Mouse (Mus musculus): Measurements from ENCODE around the gene Synpr. TPM values are rescaled to one million over a fixed set of nuclear protein-coding genes. Genes with fewer than 3 reads are reported as not detected.

The Synpr gene
- polyA plus RNA-seq, 1 experiment from 2014 or later: 0.29 TPM

DNA sequence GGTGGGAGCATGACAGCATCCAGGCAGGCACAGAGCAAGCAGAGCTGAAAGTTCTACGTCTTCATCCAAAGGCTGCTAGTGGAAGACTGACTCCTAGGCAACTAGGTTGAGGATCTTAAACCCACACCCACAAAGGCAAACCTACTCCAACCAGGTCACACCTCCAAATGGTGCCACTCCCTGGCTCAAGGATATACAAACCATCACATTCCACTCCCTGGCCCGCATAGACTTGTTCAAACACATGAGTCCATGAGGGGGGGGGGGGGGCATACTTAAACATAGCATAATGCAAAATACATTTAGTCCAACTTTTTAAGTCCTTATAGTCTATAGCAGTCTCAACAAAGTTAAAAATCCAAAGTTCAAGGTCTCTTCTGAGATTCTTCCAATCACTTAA, 312.6 kb downstream of the Synpr start:
- WGBS: 51% methylated on average over 2 of the region's 2 CpGs
- Histone ChIP-seq H3K27ac (ENCODE audit: low read length) (0 out of 2 replicates have a peak overlapping the region, but pooled peaks have one; percentile 14), H3K9me3 (ENCODE audit: low read length) (no peaks in the 10 kb centered on the region), H3K4me2 (replicated peaks; ENCODE audit: low read depth, low read length) (no peak overlapping the region), H3K9ac (replicated peaks; ENCODE audit: low read depth) (no peak overlapping the region), H3K36me3 (ENCODE audit: insufficient read depth, low read length) (no peaks in the 10 kb centered on the region), H3K4me1 (ENCODE audit: insufficient read depth, low read depth, low read length) (no peaks in the 10 kb centered on the region), H3K4me3 (ENCODE audit: low read depth, low read length) (no peak overlapping the region), H3K27me3 (replicated peaks; ENCODE audit: insufficient read depth, low read length) (no peaks in the 10 kb centered on the region)
- ATAC-seq: peak; percentile 76
- TF ChIP-seq CTCF (IDR thresholded peaks at IDR 0.05): no peak
- no peak for TF ChIP-seq EP300 (IDR thresholded peaks at IDR 0.05)
- DNase-seq (ENCODE audit: low spot score): peak; percentile 28

DNA sequence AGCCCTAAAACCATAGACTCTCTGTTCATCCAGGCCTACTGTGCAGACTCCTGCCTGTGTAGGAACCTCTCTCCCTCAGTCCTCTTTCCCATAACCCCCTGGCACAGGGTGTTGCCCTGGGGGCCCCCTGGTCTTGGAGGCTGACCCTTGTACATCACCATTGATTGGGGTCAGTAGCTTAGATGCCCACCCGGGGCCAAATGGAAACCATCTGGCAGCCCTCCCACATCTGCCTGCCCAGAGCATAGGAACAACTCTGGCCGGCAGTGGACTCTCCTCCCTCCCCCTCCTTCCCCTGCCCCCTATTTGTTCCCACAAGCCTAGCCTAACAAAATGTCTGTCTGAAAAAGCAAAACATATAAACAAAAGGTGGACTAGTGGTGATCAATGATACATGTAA, 336.0 kb downstream of the Synpr start:
- no peak for TF ChIP-seq CTCF (IDR thresholded peaks at IDR 0.05)
- TF ChIP-seq EP300 (IDR thresholded peaks at IDR 0.05): no peak
- no peaks in the 10 kb centered on the region for H3K27me3 ChIP-seq (replicated peaks; ENCODE audit: insufficient read depth, low read length)
- H3K4me3 ChIP-seq (ENCODE audit: low read depth, low read length): no peak overlapping the region
- WGBS: 43% methylated on average over 2 of the region's 2 CpGs
- H3K27ac ChIP-seq (ENCODE audit: low read length): no peak overlapping the region
- H3K9ac ChIP-seq (replicated peaks; ENCODE audit: low read depth): no peak overlapping the region
- no peaks in the 10 kb centered on the region for H3K36me3 ChIP-seq (ENCODE audit: insufficient read depth, low read length)
- no peak overlapping the region for H3K4me2 ChIP-seq (replicated peaks; ENCODE audit: low read depth, low read length)
- no peak for DNase-seq (ENCODE audit: low spot score)
- H3K9me3 ChIP-seq (ENCODE audit: low read length): no peaks in the 10 kb centered on the region
- ATAC-seq: no peak
- no peaks in the 10 kb centered on the region for H3K4me1 ChIP-seq (ENCODE audit: insufficient read depth, low read depth, low read length)

GRCm38 (mm10) chr14:13649865-13650264, 365.3 kb downstream of the Synpr start:
- H3K27me3 ChIP-seq (replicated peaks; ENCODE audit: insufficient read depth, low read length): no peaks in the 10 kb centered on the region
- WGBS: 91% methylated on average over 1 of the region's 1 CpGs
- ATAC-seq: no peak
- no peaks in the 10 kb centered on the region for H3K9me3 ChIP-seq (ENCODE audit: low read length)
- H3K9ac ChIP-seq (replicated peaks; ENCODE audit: low read depth): no peak overlapping the region
- H3K4me2 ChIP-seq (replicated peaks; ENCODE audit: low read depth, low read length): no peak overlapping the region
- no peak for TF ChIP-seq EP300 (IDR thresholded peaks at IDR 0.05)
- no peak for DNase-seq (ENCODE audit: low spot score)
- H3K27ac ChIP-seq (ENCODE audit: low read length): no peak overlapping the region
- no peaks in the 10 kb centered on the region for H3K4me1 ChIP-seq (ENCODE audit: insufficient read depth, low read depth, low read length)
- no peak overlapping the region for H3K4me3 ChIP-seq (ENCODE audit: low read depth, low read length)
- no peaks in the 10 kb centered on the region for H3K36me3 ChIP-seq (ENCODE audit: insufficient read depth, low read length)

DNA sequence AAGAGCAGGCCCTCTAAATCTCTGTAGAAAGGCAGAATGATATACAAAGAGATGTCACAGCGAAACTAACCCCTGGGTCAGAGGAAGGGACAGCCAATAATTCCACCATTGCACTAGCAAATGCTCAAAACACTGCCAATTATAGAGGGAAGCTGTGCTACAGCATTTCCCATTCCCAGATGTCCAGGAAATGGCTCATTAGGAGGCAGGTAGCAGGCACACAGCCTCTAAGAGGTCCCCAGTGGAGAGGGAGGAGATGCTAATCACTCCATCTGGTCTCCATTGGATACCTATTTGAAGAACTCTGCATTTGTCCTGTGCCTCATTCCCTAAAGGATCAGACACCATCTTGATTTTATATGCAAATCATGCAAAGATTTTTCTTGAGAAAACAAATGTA, 366.5 kb downstream of the Synpr start:
- H3K27ac ChIP-seq (ENCODE audit: low read length): no peak overlapping the region
- H3K36me3 ChIP-seq (ENCODE audit: insufficient read depth, low read length): no peaks in the 10 kb centered on the region
- no peak for DNase-seq (ENCODE audit: low spot score)
- ATAC-seq: no peak
- WGBS: 67% methylated on average over 1 of the region's 1 CpGs
- H3K4me1 ChIP-seq (ENCODE audit: insufficient read depth, low read depth, low read length): no peaks in the 10 kb centered on the region
- TF ChIP-seq EP300 (IDR thresholded peaks at IDR 0.05) (no peak), CTCF (IDR thresholded peaks at IDR 0.05) (no peak)
- H3K9ac ChIP-seq (replicated peaks; ENCODE audit: low read depth): no peak overlapping the region
- no peaks in the 10 kb centered on the region for H3K27me3 ChIP-seq (replicated peaks; ENCODE audit: insufficient read depth, low read length)
- no peak overlapping the region for H3K4me3 ChIP-seq (ENCODE audit: low read depth, low read length)
- no peak overlapping the region for H3K4me2 ChIP-seq (replicated peaks; ENCODE audit: low read depth, low read length)
- no peaks in the 10 kb centered on the region for H3K9me3 ChIP-seq (ENCODE audit: low read length)

GRCm38 (mm10) chr14:13651541-13652298, 367.1 kb downstream of the Synpr start:
- H3K9ac ChIP-seq (replicated peaks; ENCODE audit: low read depth): no peak overlapping the region
- no peaks in the 10 kb centered on the region for H3K9me3 ChIP-seq (ENCODE audit: low read length)
- DNase-seq (ENCODE audit: low spot score) (no peak), ATAC-seq (no peak)
- WGBS: 74% methylated on average over 2 of the region's 2 CpGs
- TF ChIP-seq CTCF (IDR thresholded peaks at IDR 0.05) (no peak), EP300 (IDR thresholded peaks at IDR 0.05) (no peak)
- no peak overlapping the region for H3K4me3 ChIP-seq (ENCODE audit: low read depth, low read length)
- no peaks in the 10 kb centered on the region for H3K4me1 ChIP-seq (ENCODE audit: insufficient read depth, low read depth, low read length)
- H3K27me3 ChIP-seq (replicated peaks; ENCODE audit: insufficient read depth, low read length): no peaks in the 10 kb centered on the region
- H3K4me2 ChIP-seq (replicated peaks; ENCODE audit: low read depth, low read length): no peak overlapping the region
- no peaks in the 10 kb centered on the region for H3K36me3 ChIP-seq (ENCODE audit: insufficient read depth, low read length)
- no peak overlapping the region for H3K27ac ChIP-seq (ENCODE audit: low read length)

All from lung, postnatal 0 days (tissue).